Mouse (Mus musculus) lung, postnatal 0 days (tissue): ENCODE data around the gene Tpst2.

Experiments
- CTCF ChIP-seq: IDR thresholded peaks from 2 replicates; pipeline ENCODE4 v1.5.1; 2016; ENCODE audit warnings: antibody characterized with exemption, mild to moderate bottlenecking
- EP300 ChIP-seq: IDR thresholded peaks from 2 replicates; pipeline ENCODE4 v1.6.1; 2016; ENCODE audit warnings: antibody characterized with exemption, mild to moderate bottlenecking, control low read depth

DNA sequence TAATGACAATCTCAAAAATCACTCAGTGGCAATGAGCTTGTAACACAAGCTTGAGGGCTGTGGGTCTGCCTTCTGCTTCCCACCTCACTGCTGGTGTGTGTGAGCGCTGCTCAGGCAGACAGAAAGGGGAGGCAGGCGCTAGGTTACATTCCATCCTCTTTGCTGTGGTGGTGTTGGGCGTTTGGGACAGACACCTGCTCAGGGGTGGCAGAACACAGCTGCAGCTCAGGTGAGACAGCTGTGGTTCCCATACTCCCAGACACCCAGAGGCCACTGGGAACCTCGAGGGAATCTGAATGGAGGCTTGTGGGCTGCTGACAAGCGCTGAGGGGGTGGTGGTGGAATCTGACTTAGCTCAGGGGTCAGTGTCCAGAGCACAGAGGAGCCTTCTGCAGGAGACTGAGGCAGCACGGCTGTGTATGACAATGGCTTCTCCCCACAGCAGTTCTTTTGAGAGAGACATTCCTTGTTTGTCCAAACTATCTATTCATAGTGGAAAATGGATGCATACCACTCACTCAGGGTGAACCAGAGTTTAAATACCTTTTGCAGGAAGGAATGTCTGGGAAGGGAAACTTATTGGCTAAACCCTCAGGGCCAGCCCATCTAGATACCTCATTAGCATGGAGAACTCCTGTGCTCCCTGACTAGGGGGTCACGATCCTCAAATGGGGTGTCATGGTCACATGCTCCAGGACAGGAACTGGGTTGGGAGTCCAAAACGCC is 31.4 kb upstream of the Tpst2 start:
- no peak for TF ChIP-seq CTCF
- TF ChIP-seq EP300: no peak
